Mouse (Mus musculus) MEL (cell line): Measurements from ENCODE around the gene Ppp1r2. TPM values are rescaled to one million over a fixed set of nuclear protein-coding genes. Genes with fewer than 3 reads are reported as not detected.

ENCODE experiments used
- DNase-seq: peaks from one replicate; pipeline ENCODE4 v3.0.0; 2011; ENCODE audit warnings: low read depth, low spot score
- H3K27ac ChIP-seq: 2 replicates; pipeline ENCODE4 v1.5.1; 2012; ENCODE audit warnings: low read depth, mild to moderate bottlenecking, control low read depth, low read length, moderate library complexity; ENCODE audit not compliant: control insufficient read depth
- H3K27me3 ChIP-seq, 2 experiments: fragments of 150-350 bp in 1 of 2; sonication (generic) in 1 of 2; 2 replicates each; pipeline ENCODE4 v1.6.1; 2012; ENCODE audit warnings: low read length in 2 of 2, mild to moderate bottlenecking in 2 of 2, improper control_type of control experiment in 1 of 2, moderate library complexity in 1 of 2; ENCODE audit not compliant: insufficient read depth in 2 of 2, control insufficient read depth in 1 of 2
- H3K36me3 ChIP-seq, 2 experiments: 2 replicates each; pipeline ENCODE4 v1.6.1; 2012 to 2014; ENCODE audit warnings: low read length in 2 of 2, improper control_type of control experiment in 1 of 2, inconsistent platforms in 1 of 2, mild to moderate bottlenecking in 1 of 2; ENCODE audit not compliant: insufficient read depth in 2 of 2, control insufficient read depth in 1 of 2
- H3K4me1 ChIP-seq, 2 experiments: fragments of 150-350 bp in 1 of 2; sonication (generic) in 1 of 2; 2 replicates each; pipeline ENCODE4 v1.6.1; 2012; ENCODE audit warnings: low read length in 2 of 2, improper control_type of control experiment in 1 of 2, mild to moderate bottlenecking in 1 of 2; ENCODE audit not compliant: insufficient read depth in 2 of 2, control insufficient read depth in 1 of 2
- H3K4me3 ChIP-seq, 2 experiments: fragments of 150-350 bp in 1 of 2; sonication (generic) in 1 of 2; 2 replicates each; pipeline ENCODE4 v1.5.1; 2012; ENCODE audit warnings: low read depth in 2 of 2, low read length in 2 of 2, mild to moderate bottlenecking in 2 of 2, moderate library complexity in 2 of 2, control low read depth in 1 of 2, improper control_type of control experiment in 1 of 2; ENCODE audit not compliant: control insufficient read depth in 1 of 2, insufficient read depth in 1 of 2
- H3K79me2 ChIP-seq: 2 replicates; pipeline ENCODE4 v1.6.1; 2012; ENCODE audit warnings: mild to moderate bottlenecking, low read length, moderate library complexity; ENCODE audit not compliant: control insufficient read depth, poor library complexity, insufficient read depth
- H3K9ac ChIP-seq: 2 replicates; pipeline ENCODE4 v1.6.1; 2012; ENCODE audit warnings: low read depth, mild to moderate bottlenecking, control low read depth, low read length, moderate library complexity; ENCODE audit not compliant: control insufficient read depth, poor library complexity, severe bottlenecking
- H3K9me3 ChIP-seq: fragments of 150-350 bp; sonication (generic); replicated peaks from 2 replicates; pipeline ENCODE4 v1.6.1; 2012; ENCODE audit warnings: mild to moderate bottlenecking, low read length, improper control_type of control experiment, moderate library complexity; ENCODE audit not compliant: insufficient read depth
- CHD1 ChIP-seq: IDR thresholded peaks from 2 replicates; pipeline ENCODE4 v1.6.1; 2012; ENCODE audit warnings: low read depth, mild to moderate bottlenecking, inconsistent platforms, low read length, improper control_type of control experiment
- CHD2 ChIP-seq: IDR thresholded peaks from 2 replicates; pipeline ENCODE4 v1.6.1; 2011; ENCODE audit warnings: low read length, improper control_type of control experiment
- CTCF ChIP-seq, 3 experiments: IDR thresholded peaks in 2 of 3; conservative IDR thresholded peaks in 1 of 3; 2 replicates each; pipeline ENCODE4 v1.5.1; 2011 to 2012; ENCODE audit warnings: low read length in 3 of 3, low read depth in 2 of 3, mild to moderate bottlenecking in 2 of 3, improper control_type of control experiment in 1 of 3, inconsistent platforms in 1 of 3, mixed read lengths in 1 of 3, moderate library complexity in 1 of 3; ENCODE audit not compliant: control insufficient read depth in 1 of 3, insufficient read depth in 1 of 3, poor library complexity in 1 of 3, severe bottlenecking in 1 of 3
- E2F4 ChIP-seq: IDR thresholded peaks from 2 replicates; pipeline ENCODE4 v1.6.1; 2011; ENCODE audit warnings: low read depth, low read length, improper control_type of control experiment, borderline replicate concordance
- ELF1 ChIP-seq: IDR thresholded peaks from 2 replicates; pipeline ENCODE4 v1.6.1; 2014; ENCODE audit warnings: low read depth, mild to moderate bottlenecking, inconsistent platforms, low read length, improper control_type of control experiment, moderate library complexity
- GATA1 ChIP-seq: IDR thresholded peaks from 2 replicates; pipeline ENCODE4 v1.6.1; 2011; ENCODE audit warnings: low read depth, low read length, improper control_type of control experiment
- HCFC1 ChIP-seq: IDR thresholded peaks from 2 replicates; pipeline ENCODE4 v1.6.1; 2012; ENCODE audit warnings: low read depth, mild to moderate bottlenecking, inconsistent platforms, low read length, improper control_type of control experiment, moderate library complexity
- JUND ChIP-seq: IDR thresholded peaks from 2 replicates; pipeline ENCODE4 v1.6.1; 2011; ENCODE audit warnings: low read depth, mild to moderate bottlenecking, improper control_type of control experiment, low read length
- MAFK ChIP-seq: IDR thresholded peaks from 2 replicates; pipeline ENCODE4 v1.6.1; 2011; ENCODE audit warnings: low read depth, mild to moderate bottlenecking, low read length, improper control_type of control experiment, borderline replicate concordance
- MAX ChIP-seq: IDR thresholded peaks from 2 replicates; pipeline ENCODE4 v1.6.1; 2011; ENCODE audit warnings: low read length, improper control_type of control experiment
- MAZ ChIP-seq: IDR thresholded peaks from 2 replicates; pipeline ENCODE4 v1.6.1; 2012; ENCODE audit warnings: low read depth, mild to moderate bottlenecking, inconsistent platforms, low read length, improper control_type of control experiment
- MEF2A ChIP-seq: IDR thresholded peaks from 2 replicates; pipeline ENCODE4 v1.6.1; 2014; ENCODE audit warnings: low read depth, mild to moderate bottlenecking, inconsistent platforms, low read length, improper control_type of control experiment; ENCODE audit not compliant: poor library complexity, insufficient replicate concordance, severe bottlenecking; ENCODE audit errors: extremely low read depth
- MXI1 ChIP-seq: IDR thresholded peaks from 2 replicates; pipeline ENCODE4 v1.6.1; 2011; ENCODE audit warnings: mild to moderate bottlenecking, low read depth, low read length, improper control_type of control experiment
- MYC ChIP-seq: IDR thresholded peaks from 2 replicates; pipeline ENCODE4 v1.6.1; 2011; ENCODE audit warnings: low read depth, mild to moderate bottlenecking, low read length, improper control_type of control experiment, moderate library complexity
- NRF1 ChIP-seq: IDR thresholded peaks from 2 replicates; pipeline ENCODE4 v1.6.1; 2014; ENCODE audit warnings: low read depth, mild to moderate bottlenecking, inconsistent platforms, low read length, improper control_type of control experiment, moderate library complexity; ENCODE audit not compliant: poor library complexity, insufficient read depth, severe bottlenecking
- POLR2A ChIP-seq, 2 experiments: IDR thresholded peaks; 2 replicates each; pipeline ENCODE4 v1.6.1; 2011 to 2012; ENCODE audit warnings: low read length in 2 of 2, mild to moderate bottlenecking in 2 of 2, control low read depth in 1 of 2, improper control_type of control experiment in 1 of 2, low read depth in 1 of 2, moderate library complexity in 1 of 2; ENCODE audit not compliant: control insufficient read depth in 1 of 2, insufficient read depth in 1 of 2, poor library complexity in 1 of 2
- POLR2AphosphoS5 ChIP-seq: IDR thresholded peaks from 2 replicates; pipeline ENCODE4 v1.6.1; 2012; ENCODE audit warnings: low read depth, borderline replicate concordance, mild to moderate bottlenecking, inconsistent platforms, low read length, moderate library complexity, mixed read lengths
- RAD21 ChIP-seq: IDR thresholded peaks from 2 replicates; pipeline ENCODE4 v1.6.1; 2011; ENCODE audit warnings: mild to moderate bottlenecking, low read depth, low read length, improper control_type of control experiment
- SIN3A ChIP-seq: IDR thresholded peaks from 2 replicates; pipeline ENCODE4 v1.6.1; 2012; ENCODE audit warnings: low read length, improper control_type of control experiment, inconsistent platforms
- TCF12 ChIP-seq: IDR thresholded peaks from 2 replicates; pipeline ENCODE4 v1.6.1; 2014; ENCODE audit warnings: low read depth, mild to moderate bottlenecking, inconsistent platforms, low read length, improper control_type of control experiment, moderate library complexity
- USF1 ChIP-seq: IDR thresholded peaks from 2 replicates; pipeline ENCODE4 v1.6.1; 2014; ENCODE audit warnings: low read depth, mild to moderate bottlenecking, inconsistent platforms, low read length, improper control_type of control experiment, moderate library complexity
- ZKSCAN1 ChIP-seq: IDR thresholded peaks from 2 replicates; pipeline ENCODE4 v1.6.1; 2012; ENCODE audit warnings: low read depth, mild to moderate bottlenecking, inconsistent platforms, low read length, improper control_type of control experiment, moderate library complexity
- ZMIZ1 ChIP-seq: IDR thresholded peaks from 2 replicates; pipeline ENCODE4 v1.6.1; 2012; ENCODE audit warnings: low read depth, mild to moderate bottlenecking, inconsistent platforms, low read length, improper control_type of control experiment, moderate library complexity
- ZNF384 ChIP-seq: IDR thresholded peaks from 2 replicates; pipeline ENCODE4 v1.6.1; 2012; ENCODE audit warnings: low read depth, mild to moderate bottlenecking, inconsistent platforms, low read length, improper control_type of control experiment
- polyA plus RNA-seq, 2 experiments: library from polyadenylated mRNA; stranded (reverse) in 1 of 2; unstranded in 1 of 2; fragments of >175 nt in 1 of 2; fragments of >200 nt in 1 of 2; gene quantifications; 2 replicates each; pipeline versions ENCODE4 v1.2.1 to v1.2.4; 2012; ENCODE audit warnings: low replicate concordance in 2 of 2, low read depth in 1 of 2; ENCODE audit not compliant: insufficient read length in 2 of 2, insufficient read depth in 1 of 2, missing spikeins in 1 of 2
- total RNA-seq: library from RNA; depleted of rRNA; stranded (reverse); fragments of 300-350 nt; gene quantifications from 2 replicates; pipeline ENCODE4 v1.2.3, GENCODE M21; 2012

Gene Ppp1r2
- total and polyA plus RNA-seq, 3 experiments, result 31.2 to 36.2 TPM; not detected in 1

- Histone ChIP-seq H3K9ac (no peak overlapping the region), H3K79me2 (no peaks in the 10 kb centered on the region), H3K4me1 (no peaks in the 10 kb centered on the region), H3K9me3 (no peaks in the 10 kb centered on the region), H3K4me3 (no peak overlapping the region)
- TF ChIP-seq CHD1 (no peak), JUND (no peak), ZNF384 (no peak), NRF1 (no peak), MAZ (no peak), CTCF (IDR thresholded peaks at IDR 0.05 in 2 of 3, conservative IDR thresholded peaks at IDR 0.05 in 1 of 3; ENCODE audit: control insufficient read depth in 1 of 3, insufficient read depth in 1 of 3, low read depth in 2 of 3, low read length in 3 of 3, poor library complexity in 1 of 3, severe bottlenecking in 1 of 3) (no peak), CHD2 (no peak), SIN3A (no peak), ZKSCAN1 (no peak)
- TF ChIP-seq, all 39 proteins: peak for 0
- DNase-seq, result no peak
- no peaks in the 10 kb centered on the region for H3K27me3 ChIP-seq
- H3K27ac ChIP-seq, result no peak overlapping the region
- H3K36me3 ChIP-seq, result no peaks in the 10 kb centered on the region
Measured at GRCm38 (mm10) chr16:31227746-31228145, 47.3 kb downstream of the Ppp1r2 start.

- Histone ChIP-seq H3K4me1 (peaks cover 0 to 9% of the 10 kb centered on the region in 2 experiments; a peak in 3 of 4 replicates), H3K27ac (no peak overlapping the region), H3K79me2 (no peaks in the 10 kb centered on the region), H3K27me3 (no peaks in the 10 kb centered on the region), H3K36me3 (peaks cover 0 to 6% of the 10 kb centered on the region in 2 experiments; a peak in 2 of 4 replicates), H3K9ac (no peak overlapping the region), H3K9me3 (no peaks in the 10 kb centered on the region), H3K4me3 (no peak overlapping the region)
- no peak for TF ChIP-seq TCF12
- no peak for TF ChIP-seq RAD21
- no peak for TF ChIP-seq POLR2A (IDR thresholded peaks at IDR 0.05; ENCODE audit: control insufficient read depth in 1 of 2, insufficient read depth in 1 of 2, low read depth in 1 of 2, low read length in 2 of 2, poor library complexity in 1 of 2)
- no peak for TF ChIP-seq ZKSCAN1
- no peak for TF ChIP-seq MXI1
- TF ChIP-seq E2F4, result no peak
- TF ChIP-seq GATA1, result no peak
- no peak for TF ChIP-seq MEF2A
- no peak for TF ChIP-seq MAX
- TF ChIP-seq ELF1, result no peak
- no peak for TF ChIP-seq POLR2AphosphoS5
- no peak for TF ChIP-seq MYC
- TF ChIP-seq HCFC1, result no peak
- no peak for TF ChIP-seq ZMIZ1
- no peak for TF ChIP-seq USF1
- TF ChIP-seq MAZ, result no peak
- no peak for TF ChIP-seq MAFK
- DNase-seq, result no peak
Measured at GRCm38 (mm10) chr16:31215271-31215670, 59.8 kb downstream of the Ppp1r2 start.
